Mouse (Mus musculus) adrenal gland, adult 2 months (tissue): ENCODE results near the gene Slc25a47. TPM values are rescaled to one million over a fixed set of nuclear protein-coding genes. Genes with fewer than 3 reads are reported as not detected.

Experiments
- microRNA-seq, 2 experiments: library from miRNA; unstranded; fragments of <30 nt; microRNA quantifications; one replicate each; pipeline ENCODE4 v1.2.0; 2021
- polyA plus RNA-seq: library from polyadenylated mRNA; depleted of rRNA; stranded (reverse); fragments of >200 nt; gene quantifications from 2 replicates; pipeline ENCODE4 v1.2.3, GENCODE M21; 2012; rRNA removed
- total RNA-seq, 2 experiments: library from RNA; stranded (reverse); gene quantifications; 2 replicates each; pipeline ENCODE4 v1.2.3; 2021

Gene Slc25a47
- total and polyA plus RNA-seq, 3 experiments = 8.4 to 16.6 (median 12.2) TPM

Small RNA genes lying within 50 kb of the gene (microRNA-seq; reads per million reads assigned to microRNA genes)
- gene Mir345 = 30.3 to 64.9 reads per million in 2 experiments

Other genes with a start within 250 kb of the Slc25a47 start
- gene Degs2, start 133.7 kb upstream of the Slc25a47 start, total RNA-seq = under 1 TPM in 1 of 2 experiments, not detected in 1; 0.17 TPM
- 0.10 and 0.27 TPM in 2 replicates for gene Degs2, start 133.7 kb upstream of the Slc25a47 start, polyA plus RNA-seq
- gene Yy1, start 43.1 kb upstream of the Slc25a47 start, total RNA-seq = 100 to 1,000 TPM in 1 of 2 experiments, 10 to 100 TPM in 1; 56.2 to 102 TPM
- 22.5 and 27.8 TPM in 2 replicates for gene Yy1, start 43.1 kb upstream of the Slc25a47 start, polyA plus RNA-seq
- 10 to 100 TPM; 14.0 to 17.7 TPM for gene Slc25a29, start 163 bp upstream of the Slc25a47 start, total RNA-seq
- gene Slc25a29, start 163 bp upstream of the Slc25a47 start, polyA plus RNA-seq = 93.3 and 111 TPM in 2 replicates
- gene Wdr25, start 57.6 kb downstream of the Slc25a47 start, total RNA-seq = 10 to 100 TPM in 1 of 2 experiments, 1 to 10 TPM in 1; 6.7 to 12.0 TPM
- 6.5 and 8.3 TPM in 2 replicates for gene Wdr25, start 57.6 kb downstream of the Slc25a47 start, polyA plus RNA-seq
- 10 to 100 TPM; 53.2 to 66.3 TPM for gene Wars, start 58.1 kb downstream of the Slc25a47 start, total RNA-seq
- 56.3 and 61.5 TPM in 2 replicates for gene Wars, start 58.1 kb downstream of the Slc25a47 start, polyA plus RNA-seq
- gene Begain, start 232.2 kb downstream of the Slc25a47 start, total RNA-seq = 1 to 10 TPM; 3.9 to 5.5 TPM
- gene Begain, start 232.2 kb downstream of the Slc25a47 start, polyA plus RNA-seq = 3.3 and 8.2 TPM in 2 replicates